Mouse (Mus musculus) kidney, embryonic 14.5 days (tissue): ENCODE data around the gene Timm10b. TPM values are rescaled to one million over a fixed set of nuclear protein-coding genes. Genes with fewer than 3 reads are reported as not detected.

Source experiments
- ATAC-seq: fragments of 200-750 bp; cut with Nextera tagmentation; 2 replicates; pipeline ENCODE4 v1.8.0; 2017; ENCODE audit warnings: moderate number of reproducible peaks, mild to moderate bottlenecking, moderate TSS enrichment, moderate library complexity; ENCODE audit not compliant: low FRiP score, low TSS enrichment
- H3K27ac ChIP-seq: fragments of 300-500 bp; sonication (generic); 2 replicates; pipeline ENCODE4 v1.5.1; 2014; ENCODE audit warnings: low read depth, mild to moderate bottlenecking, low read length, moderate library complexity, mixed read lengths
- H3K27me3 ChIP-seq: fragments of 300-500 bp; sonication (generic); 2 replicates; pipeline ENCODE4 v1.6.1; 2014; ENCODE audit warnings: mild to moderate bottlenecking, low read length; ENCODE audit not compliant: control insufficient read depth, insufficient read depth
- H3K36me3 ChIP-seq: fragments of 300-500 bp; sonication (generic); 2 replicates; pipeline ENCODE4 v1.6.1; 2014; ENCODE audit warnings: low read length, mixed read lengths; ENCODE audit not compliant: control insufficient read depth, insufficient read depth
- H3K4me1 ChIP-seq: fragments of 300-500 bp; sonication (generic); 2 replicates; pipeline ENCODE4 v1.6.1; 2014; ENCODE audit warnings: low read length, mixed read lengths; ENCODE audit not compliant: control insufficient read depth, insufficient read depth
- H3K4me2 ChIP-seq: fragments of 300-500 bp; sonication (generic); replicated peaks from 2 replicates; pipeline ENCODE4 v1.6.1; 2014; ENCODE audit warnings: low read depth, mild to moderate bottlenecking, low read length
- H3K4me3 ChIP-seq: fragments of 300-500 bp; sonication (generic); 2 replicates; pipeline ENCODE4 v1.5.1; 2014; ENCODE audit warnings: mild to moderate bottlenecking, low read length
- H3K9ac ChIP-seq: fragments of 300-500 bp; sonication (generic); 2 replicates; pipeline ENCODE4 v1.6.1; 2014; ENCODE audit warnings: low read depth, mild to moderate bottlenecking, low read length, moderate library complexity
- H3K9me3 ChIP-seq: fragments of 300-500 bp; sonication (generic); 2 replicates; pipeline ENCODE4 v1.6.1; 2016; ENCODE audit warnings: low read length; ENCODE audit not compliant: control insufficient read depth
- WGBS: fragments of 180-500 bp; shearing (Covaris S2); extraction: QIAGEN DNeasy Blood & Tissue Kit; methylation state at CpG from one replicate; pipeline ENCODE4 v1.1.7; 2014; 5-methylcytosine and 5-hydroxymethylcytosine counted together
- polyA plus RNA-seq: library from polyadenylated mRNA; unstranded; fragments of >200 nt; fragmentation: Nextera tagmentation; extraction: Ambion mirVana; gene quantifications from 2 replicates; pipeline ENCODE4 v1.2.1, GENCODE M21; 2014

Timm10b gene
- polyA plus RNA-seq, 1 experiment from 2014 or later = 180 TPM

DNA sequence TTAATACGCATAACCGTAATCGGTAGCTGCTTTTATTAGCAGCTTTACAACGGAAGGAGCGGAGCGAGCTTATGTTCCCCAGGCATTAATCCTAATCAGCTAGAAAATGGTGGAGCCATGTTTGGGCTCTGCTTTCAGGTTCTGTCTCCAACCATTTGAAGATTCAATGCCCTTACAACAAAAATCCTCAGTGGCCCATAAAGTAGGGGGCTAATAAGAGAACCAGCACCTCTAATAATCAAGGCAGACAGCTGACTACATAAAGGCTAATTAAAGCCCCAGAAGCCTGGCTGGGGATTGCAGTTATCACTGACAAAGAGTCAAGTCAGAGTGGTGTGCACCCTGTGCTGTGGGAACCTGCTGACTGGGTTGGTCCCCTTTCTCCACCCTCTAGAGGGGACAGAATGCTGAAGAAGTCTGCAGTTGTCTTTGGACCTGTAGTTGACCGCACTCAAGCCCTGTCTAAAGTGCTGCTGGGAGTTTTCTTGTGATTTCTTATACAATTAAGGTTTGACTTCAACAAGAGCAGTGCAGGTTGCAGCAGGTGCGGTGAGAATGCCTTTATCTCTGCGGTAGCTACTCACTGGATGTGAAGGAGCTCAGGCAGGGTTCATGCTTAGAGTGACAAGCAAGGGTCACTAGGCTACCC, 5.5 kb upstream of the Timm10b start:
- Histone ChIP-seq H3K27ac (0 out of 2 replicates have a peak overlapping the region, but pooled peaks have one; percentile 26), H3K9me3 (no peaks in the 10 kb centered on the region)

GRCm38 (mm10) chr7:105635726-105636125, 4.1 kb upstream of the Timm10b start:
- H3K4me2 ChIP-seq = no peak overlapping the region
- H3K4me1 ChIP-seq = peaks cover 13% of the 10 kb centered on the region; the same call in 1 of the 2 replicates
- no peak for ATAC-seq
- peaks cover 33% of the 10 kb centered on the region for H3K36me3 ChIP-seq
- 96% methylated on average over 2 of the region's 2 CpGs for WGBS
- no peak overlapping the region for H3K9ac ChIP-seq
- no peak overlapping the region for H3K27ac ChIP-seq
- no peaks in the 10 kb centered on the region for H3K9me3 ChIP-seq
- H3K4me3 ChIP-seq = no peak overlapping the region
- no peaks in the 10 kb centered on the region for H3K27me3 ChIP-seq

More for the DNA sequence above, 5.5 kb upstream of the Timm10b start:
- Histone ChIP-seq H3K4me2 (peak overlapping the region; percentile 77), H3K4me3 (peak overlapping the region; percentile 81), H3K4me1 (peaks cover 8% of the 10 kb centered on the region; the same call in 1 of the 2 replicates), H3K36me3 (peaks cover 33% of the 10 kb centered on the region), H3K9ac (no peak overlapping the region), H3K27me3 (no peaks in the 10 kb centered on the region)
- WGBS = 60% methylated on average over 9 of the region's 9 CpGs
- no peak for ATAC-seq

DNA sequence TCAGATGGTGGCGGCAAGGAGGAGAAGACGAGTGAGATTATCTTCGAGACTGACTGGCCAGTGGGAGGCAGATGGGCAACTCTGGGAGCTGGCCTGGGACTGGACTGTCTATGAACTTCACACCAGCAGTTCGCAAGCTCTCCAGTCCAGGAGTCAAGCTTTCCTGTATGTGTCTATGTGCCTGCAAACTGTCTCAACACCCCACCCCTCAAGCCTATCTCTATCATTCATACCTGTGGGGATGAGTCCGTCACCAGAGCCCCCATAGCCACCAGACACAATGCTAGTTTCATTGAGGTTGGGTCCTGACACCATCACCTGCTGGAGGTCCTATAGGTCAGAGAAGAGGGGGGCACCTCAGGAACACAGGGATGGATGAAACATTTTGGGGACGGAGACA, 1.1 kb upstream of the Timm10b start:
- Histone ChIP-seq H3K4me2 (no peak overlapping the region), H3K27me3 (no peaks in the 10 kb centered on the region), H3K36me3 (peaks cover 39% of the 10 kb centered on the region), H3K4me3 (no peak overlapping the region; the same call in 1 of the 2 replicates), H3K27ac (no peak overlapping the region), H3K4me1 (peaks cover 24% of the 10 kb centered on the region), H3K9me3 (no peaks in the 10 kb centered on the region), H3K9ac (no peak overlapping the region)
- 91% methylated on average over 6 of the region's 6 CpGs for WGBS
- no peak for ATAC-seq

DNA sequence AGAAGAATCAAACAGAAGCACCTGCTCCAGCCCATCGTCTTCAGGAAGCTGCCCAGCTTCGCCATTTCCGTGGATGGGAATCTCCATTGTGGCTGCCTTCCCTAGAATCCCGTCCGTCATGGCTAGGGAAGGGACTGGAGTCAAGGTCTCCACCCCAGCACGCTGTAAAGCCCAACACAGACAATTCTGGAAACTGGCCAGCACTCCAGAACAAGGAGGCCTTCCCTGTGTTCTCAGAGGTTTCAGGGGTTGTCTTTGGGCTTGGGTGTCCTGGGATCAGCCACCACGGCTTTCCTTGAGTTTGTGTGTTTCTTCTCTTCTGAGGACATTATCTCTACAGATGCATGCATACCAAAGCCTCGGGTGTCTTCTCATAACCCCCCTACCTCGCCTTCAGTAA, 552 bp upstream of the Timm10b start:
- ATAC-seq = no peak
- Histone ChIP-seq H3K9me3 (no peaks in the 10 kb centered on the region), H3K4me1 (peaks cover 22% of the 10 kb centered on the region), H3K9ac (peak overlapping the region; percentile 77), H3K36me3 (peaks cover 40% of the 10 kb centered on the region), H3K4me3 (peak overlapping the region; percentile 79), H3K4me2 (peak overlapping the region; percentile 77), H3K27ac (no peak overlapping the region), H3K27me3 (no peaks in the 10 kb centered on the region)
- 71% methylated on average over 9 of the region's 9 CpGs for WGBS

GRCm38 (mm10) chr7:105640233-105640893, 507 bp downstream of the Timm10b start, which contains the start of the genes Arfip2 and Gm45799:
Gene Arfip2, minus strand, starts transcription at chr7:105640416.
Gene Gm45799, plus strand, starts transcription at chr7:105640552.
- H3K36me3 ChIP-seq = peaks cover 40% of the 10 kb centered on the region
- peak; percentile 96 for ATAC-seq
- H3K9ac ChIP-seq = peak within 1 kb of the TSS; percentile 77
- peaks cover 21% of the 10 kb centered on the region for H3K4me1 ChIP-seq
- H3K4me3 ChIP-seq = peak within 1 kb of the TSS; percentile 79
- peak within 1 kb of the TSS; percentile 77 for H3K4me2 ChIP-seq
- H3K27me3 ChIP-seq = no peaks in the 10 kb centered on the region
- H3K9me3 ChIP-seq = no peaks in the 10 kb centered on the region
- H3K27ac ChIP-seq = peak within 1 kb of the TSS; percentile 79
- 0% methylated on average over 45 of the region's 45 CpGs for WGBS

- H3K4me3 ChIP-seq = peak overlapping the region; percentile 79
- no peak for ATAC-seq
- H3K27ac ChIP-seq = peak overlapping the region; percentile 79
- H3K9me3 ChIP-seq = no peaks in the 10 kb centered on the region
- WGBS = under 1% methylated on average over 18 of the region's 18 CpGs
- H3K4me1 ChIP-seq = peaks cover 21% of the 10 kb centered on the region
- H3K4me2 ChIP-seq = peak overlapping the region; percentile 77
- no peaks in the 10 kb centered on the region for H3K27me3 ChIP-seq
- peaks cover 40% of the 10 kb centered on the region for H3K36me3 ChIP-seq
- H3K9ac ChIP-seq = peak overlapping the region; percentile 77
Observed at GRCm38 (mm10) chr7:105640894-105641255, 1.0 kb downstream of the Timm10b start.

GRCm38 (mm10) chr7:105641936-105642335, 2.1 kb downstream of the Timm10b start:
- Histone ChIP-seq H3K4me1 (peaks cover 21% of the 10 kb centered on the region), H3K27me3 (no peaks in the 10 kb centered on the region), H3K27ac (peak overlapping the region; percentile 42; the same call in 1 of the 2 replicates), H3K4me2 (peak overlapping the region; percentile 77; the same call in 1 of the 2 replicates), H3K4me3 (peak overlapping the region; percentile 79; the same call in 1 of the 2 replicates), H3K9me3 (no peaks in the 10 kb centered on the region), H3K36me3 (peaks cover 30% of the 10 kb centered on the region), H3K9ac (no peak overlapping the region; the same call in 1 of the 2 replicates)
- WGBS = 68% methylated on average over 3 of the region's 3 CpGs
- ATAC-seq = no peak

GRCm38 (mm10) chr7:105650639-105651435, 11.0 kb downstream of the Timm10b start, which contains the start of gene Dnhd1:
Gene Dnhd1, plus strand, starts transcription at chr7:105650827.
- Histone ChIP-seq H3K4me1 (no peaks in the 10 kb centered on the region), H3K9me3 (no peaks in the 10 kb centered on the region), H3K27ac (peak within 1 kb of the TSS; percentile 26), H3K27me3 (no peaks in the 10 kb centered on the region), H3K9ac (peak within 1 kb of the TSS; percentile 40; the same call in 1 of the 2 replicates), H3K4me2 (peak within 1 kb of the TSS; percentile 64), H3K4me3 (peak within 1 kb of the TSS; percentile 43), H3K36me3 (no peaks in the 10 kb centered on the region)
- WGBS = 2% methylated on average over 17 of the region's 17 CpGs
- peak; percentile 97 for ATAC-seq
